Mouse (Mus musculus) embryonic facial prominence, embryonic 15.5 days (tissue): ENCODE measurements at regions not wholly inside any gene's neighbourhood (a gene's known extent, or its start where the extent isn't known, plus 50 kb on each side); places are given as distances from the start of the nearest gene placed in this dataset.

ENCODE experiments used
- ATAC-seq: fragments of 200-750 bp; cut with Nextera tagmentation; 2 replicates; pipeline ENCODE4 v1.8.0; 2017; ENCODE audit warnings: low read depth, moderate TSS enrichment; ENCODE audit not compliant: insufficient number of reproducible peaks, low FRiP score, low TSS enrichment
- H3K27ac ChIP-seq: fragments of 300-500 bp; sonication (generic); replicated peaks from 2 replicates; pipeline ENCODE4 v1.5.1; 2015; ENCODE audit warnings: mild to moderate bottlenecking, inconsistent platforms
- H3K27me3 ChIP-seq: fragments of 300-500 bp; sonication (generic); 2 replicates; pipeline ENCODE4 v1.6.1; 2015; ENCODE audit warnings: inconsistent platforms
- H3K36me3 ChIP-seq: fragments of 300-500 bp; sonication (generic); 2 replicates; pipeline ENCODE4 v1.6.1; 2015; ENCODE audit warnings: mild to moderate bottlenecking, inconsistent platforms
- H3K4me1 ChIP-seq: fragments of 300-500 bp; sonication (generic); 2 replicates; pipeline ENCODE4 v1.6.1; 2015; ENCODE audit warnings: inconsistent platforms
- H3K4me2 ChIP-seq: fragments of 300-500 bp; sonication (generic); replicated peaks from 2 replicates; pipeline ENCODE4 v1.6.1; 2015; ENCODE audit warnings: mild to moderate bottlenecking, inconsistent platforms
- H3K4me3 ChIP-seq: fragments of 300-500 bp; sonication (generic); replicated peaks from 2 replicates; pipeline ENCODE4 v1.5.1; 2015; ENCODE audit warnings: mild to moderate bottlenecking, inconsistent platforms
- H3K9ac ChIP-seq: fragments of 300-500 bp; sonication (generic); 2 replicates; pipeline ENCODE4 v1.6.1; 2015; ENCODE audit warnings: inconsistent platforms
- H3K9me3 ChIP-seq: fragments of 300-500 bp; sonication (generic); replicated peaks from 2 replicates; pipeline ENCODE4 v1.6.1; 2016; ENCODE audit warnings: inconsistent platforms
- WGBS: fragments of 180-500 bp; shearing (Covaris S2); methylation state at CpG from one replicate; pipeline ENCODE4 v1.1.7; 2015; 5-methylcytosine and 5-hydroxymethylcytosine counted together

- Histone ChIP-seq H3K4me3 (no peak overlapping the region), H3K9ac (no peak overlapping the region), H3K27ac (no peak overlapping the region), H3K9me3 (no peaks in the 10 kb centered on the region), H3K27me3 (no peaks in the 10 kb centered on the region), H3K4me1 (no peaks in the 10 kb centered on the region), H3K4me2 (no peak overlapping the region), H3K36me3 (no peaks in the 10 kb centered on the region)
- 85% methylated on average over 20 of the region's 20 CpGs for WGBS
- no peak; the same call in 1 of the 2 replicates for ATAC-seq
Measured at GRCm38 (mm10) chr1:119255386-119256096, 166.5 kb downstream of the Inhbb start.

GRCm38 (mm10) chr1:119254928-119255327 lies 167.1 kb downstream of the Inhbb start:
- Histone ChIP-seq H3K4me2 (no peak overlapping the region), H3K27ac (no peak overlapping the region), H3K4me1 (no peaks in the 10 kb centered on the region), H3K9ac (no peak overlapping the region), H3K27me3 (no peaks in the 10 kb centered on the region), H3K36me3 (no peaks in the 10 kb centered on the region), H3K9me3 (no peaks in the 10 kb centered on the region), H3K4me3 (no peak overlapping the region)
- ATAC-seq = no peak
- whole genome bisulfite sequencing = 75% methylated on average over 5 of the region's 5 CpGs

- Histone ChIP-seq H3K4me1 (no peaks in the 10 kb centered on the region), H3K9me3 (no peaks in the 10 kb centered on the region), H3K4me2 (no peak overlapping the region), H3K27ac (no peak overlapping the region), H3K4me3 (no peak overlapping the region), H3K36me3 (no peaks in the 10 kb centered on the region), H3K9ac (no peak overlapping the region), H3K27me3 (no peaks in the 10 kb centered on the region)
- ATAC-seq = no peak
- 33% methylated on average over 7 of the region's 7 CpGs for WGBS
Measured at GRCm38 (mm10) chr1:119253371-119253851, 168.6 kb downstream of the Inhbb start.

- Histone ChIP-seq H3K27me3 (no peaks in the 10 kb centered on the region), H3K9me3 (no peaks in the 10 kb centered on the region), H3K4me2 (no peak overlapping the region), H3K9ac (no peak overlapping the region), H3K27ac (no peak overlapping the region), H3K4me1 (no peaks in the 10 kb centered on the region), H3K4me3 (no peak overlapping the region), H3K36me3 (no peaks in the 10 kb centered on the region)
- WGBS = 89% methylated on average over 6 of the region's 6 CpGs
- no peak for ATAC-seq
Measured at GRCm38 (mm10) chr1:119252403-119252802, 169.6 kb downstream of the Inhbb start.

- Histone ChIP-seq H3K4me3 (no peak overlapping the region), H3K4me1 (no peaks in the 10 kb centered on the region), H3K9me3 (no peaks in the 10 kb centered on the region), H3K4me2 (no peak overlapping the region), H3K27me3 (no peaks in the 10 kb centered on the region), H3K36me3 (no peaks in the 10 kb centered on the region), H3K27ac (no peak overlapping the region), H3K9ac (no peak overlapping the region)
- no peak for ATAC-seq
- 92% methylated on average over 5 of the region's 5 CpGs for WGBS
Measured at GRCm38 (mm10) chr1:119251741-119252140, 170.3 kb downstream of the Inhbb start.

GRCm38 (mm10) chr1:119248776-119249495 lies 173.1 kb downstream of the Inhbb start:
- ATAC-seq = no peak
- no peaks in the 10 kb centered on the region for H3K36me3 ChIP-seq
- no peak overlapping the region for H3K9ac ChIP-seq
- H3K4me1 ChIP-seq = no peaks in the 10 kb centered on the region
- no peaks in the 10 kb centered on the region for H3K9me3 ChIP-seq
- H3K4me2 ChIP-seq = no peak overlapping the region
- H3K4me3 ChIP-seq = no peak overlapping the region
- 85% methylated on average over 5 of the region's 5 CpGs for whole genome bisulfite sequencing
- no peaks in the 10 kb centered on the region for H3K27me3 ChIP-seq
- H3K27ac ChIP-seq = no peak overlapping the region

- H3K4me3 ChIP-seq = no peak overlapping the region
- H3K4me2 ChIP-seq = no peak overlapping the region
- H3K4me1 ChIP-seq = no peaks in the 10 kb centered on the region
- H3K36me3 ChIP-seq = no peaks in the 10 kb centered on the region
- no peak overlapping the region for H3K9ac ChIP-seq
- ATAC-seq = no peak
- H3K27ac ChIP-seq = no peak overlapping the region
- no peaks in the 10 kb centered on the region for H3K9me3 ChIP-seq
- no peaks in the 10 kb centered on the region for H3K27me3 ChIP-seq
- WGBS = 52% methylated on average over 3 of the region's 3 CpGs
Measured at GRCm38 (mm10) chr1:119247117-119247516, 174.9 kb downstream of the Inhbb start.

GRCm38 (mm10) chr1:119238463-119238862 lies 183.6 kb downstream of the Inhbb start:
- H3K27ac ChIP-seq = no peak overlapping the region
- 40% methylated on average over 10 of the region's 10 CpGs for WGBS
- no peaks in the 10 kb centered on the region for H3K4me1 ChIP-seq
- H3K36me3 ChIP-seq = no peaks in the 10 kb centered on the region
- no peak for ATAC-seq
- no peaks in the 10 kb centered on the region for H3K9me3 ChIP-seq
- no peak overlapping the region for H3K4me2 ChIP-seq
- no peak overlapping the region for H3K9ac ChIP-seq
- no peaks in the 10 kb centered on the region for H3K27me3 ChIP-seq
- H3K4me3 ChIP-seq = no peak overlapping the region

- no peaks in the 10 kb centered on the region for H3K36me3 ChIP-seq
- H3K9ac ChIP-seq = no peak overlapping the region
- H3K4me3 ChIP-seq = no peak overlapping the region
- H3K27ac ChIP-seq = no peak overlapping the region
- no peak for ATAC-seq
- no peaks in the 10 kb centered on the region for H3K9me3 ChIP-seq
- no peak overlapping the region for H3K4me2 ChIP-seq
- 38% methylated on average over 3 of the region's 3 CpGs for WGBS
- no peaks in the 10 kb centered on the region for H3K27me3 ChIP-seq
- no peaks in the 10 kb centered on the region for H3K4me1 ChIP-seq
Measured at GRCm38 (mm10) chr1:119236787-119237186, 183.4 kb upstream of the Gli2 start.

GRCm38 (mm10) chr1:119234449-119234848 lies 181.0 kb upstream of the Gli2 start:
- no peaks in the 10 kb centered on the region for H3K27me3 ChIP-seq
- no peaks in the 10 kb centered on the region for H3K9me3 ChIP-seq
- H3K4me1 ChIP-seq = no peaks in the 10 kb centered on the region
- no peaks in the 10 kb centered on the region for H3K36me3 ChIP-seq
- no peak overlapping the region for H3K27ac ChIP-seq
- H3K4me3 ChIP-seq = no peak overlapping the region
- ATAC-seq = no peak
- no peak overlapping the region for H3K4me2 ChIP-seq
- H3K9ac ChIP-seq = no peak overlapping the region
- WGBS = 75% methylated on average over 9 of the region's 9 CpGs

- Histone ChIP-seq H3K4me3 (no peak overlapping the region), H3K36me3 (no peaks in the 10 kb centered on the region), H3K27ac (no peak overlapping the region), H3K4me1 (no peaks in the 10 kb centered on the region), H3K4me2 (no peak overlapping the region), H3K9me3 (no peaks in the 10 kb centered on the region), H3K9ac (no peak overlapping the region), H3K27me3 (no peaks in the 10 kb centered on the region)
- no peak for ATAC-seq
- WGBS = 67% methylated on average over 2 of the region's 2 CpGs
Measured at GRCm38 (mm10) chr1:119226996-119227395, 173.6 kb upstream of the Gli2 start.
